Mouse (Mus musculus): ENCODE measurements around the gene Cyp2d9. TPM values are rescaled to one million over a fixed set of nuclear protein-coding genes. Genes with fewer than 3 reads are reported as not detected.
A peak's percentile ranks its signal among the peaks of the same experiment; 100 is the strongest.
"Not testable (repeated sequence)": the region's sequence is repeated elsewhere in the genome, so short reads cannot be mapped to it uniquely, and the experiment has no call there.

Cyp2d9 gene
- polyA plus RNA-seq (2012; rRNA removed), result 0.62 and 0.72 TPM in 2 replicates

DNA sequence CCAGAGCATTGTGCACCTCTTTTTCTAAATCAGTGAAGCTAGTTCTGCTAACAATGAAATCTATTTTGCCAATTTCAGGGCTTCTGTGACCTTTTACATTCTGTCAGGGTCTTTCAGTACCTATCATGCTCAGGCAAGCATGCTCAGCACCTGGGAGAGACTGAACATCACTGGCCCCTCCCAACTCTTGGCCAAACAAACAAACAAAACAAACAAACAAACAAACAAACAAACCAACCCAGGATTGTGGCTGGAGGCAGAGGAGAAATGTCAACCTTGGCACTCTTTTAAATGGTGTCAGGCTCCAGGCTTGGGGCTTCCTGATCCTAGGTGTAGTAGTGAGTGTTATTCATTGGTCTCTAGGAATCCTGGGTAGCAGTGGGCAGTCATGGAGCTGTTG lies at the start of gene Cyp2d9:
TSS of gene Cyp2d9 (plus strand) at position 301 of the 400 bp plus-strand sequence.
- no peak for DNase-seq (ENCODE audit: low read depth)

DNA sequence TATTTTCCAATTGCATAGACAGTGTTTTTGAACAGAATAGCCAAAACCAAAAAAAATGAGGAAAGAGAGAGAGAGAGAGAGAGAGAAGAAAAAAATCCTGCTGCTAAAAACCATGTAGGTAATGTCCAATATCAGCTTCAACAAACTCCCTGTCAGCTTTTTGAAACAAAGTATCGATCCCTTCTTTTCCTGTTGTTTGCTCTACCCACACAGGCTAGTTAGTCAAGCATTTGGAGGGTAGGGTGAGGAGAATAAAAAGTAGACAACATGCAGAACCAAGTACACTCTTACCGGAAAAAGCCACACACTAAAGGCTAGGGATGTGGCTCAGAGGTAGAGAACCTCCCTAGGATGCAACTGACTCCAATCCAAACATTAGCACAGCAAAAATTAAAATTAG lies 47.5 kb upstream of the Cyp2d9 start:
- DNase-seq (ENCODE audit: low read depth), result no peak

DNA sequence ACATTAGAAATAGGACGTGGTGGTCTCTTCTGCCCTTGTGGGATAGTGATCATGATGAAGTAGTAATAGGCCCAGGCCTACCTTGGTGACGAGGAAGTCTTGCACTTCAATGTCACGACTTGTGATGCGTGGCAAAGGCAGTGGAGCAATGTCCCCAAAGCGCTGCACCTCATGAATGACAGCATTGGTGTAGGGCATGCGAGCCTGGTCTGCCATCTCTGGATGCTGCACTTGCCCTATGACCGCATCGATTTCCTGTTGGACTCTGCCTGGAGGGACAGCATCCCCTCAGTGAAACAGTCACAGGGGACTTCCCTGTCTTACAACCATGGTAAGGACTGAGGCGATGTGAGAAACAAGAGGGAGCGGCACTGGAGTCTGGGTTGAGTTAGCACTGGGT lies 43.3 kb upstream of the Cyp2d9 start:
- not testable (repeated sequence) for DNase-seq (ENCODE audit: low read depth)

DNA sequence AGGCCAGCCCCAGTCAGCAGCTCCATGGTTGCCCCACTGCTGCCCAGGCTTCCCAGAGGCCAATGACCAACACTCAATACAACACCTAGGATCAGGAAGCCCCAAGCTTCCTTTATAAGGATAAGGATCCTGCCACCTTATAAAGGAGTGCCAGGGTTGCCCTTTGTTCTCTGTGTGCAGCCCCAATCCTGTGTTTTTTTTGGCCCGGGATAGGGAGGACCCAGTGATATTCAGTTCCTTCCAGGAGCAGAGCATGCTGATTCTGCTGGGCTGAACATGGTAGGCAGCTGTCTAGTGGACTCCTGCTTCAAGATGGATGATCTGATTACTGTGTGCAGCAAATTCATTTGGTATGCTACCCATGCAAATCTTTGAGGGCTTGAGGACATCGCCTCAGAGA lies 39.3 kb upstream of the Cyp2d9 start, which contains the start of gene Cyp2d11:
TSS of gene Cyp2d11 (minus strand) at position 101 of the 400 bp plus-strand sequence.
- not testable (repeated sequence) for DNase-seq (ENCODE audit: low read depth)

DNA sequence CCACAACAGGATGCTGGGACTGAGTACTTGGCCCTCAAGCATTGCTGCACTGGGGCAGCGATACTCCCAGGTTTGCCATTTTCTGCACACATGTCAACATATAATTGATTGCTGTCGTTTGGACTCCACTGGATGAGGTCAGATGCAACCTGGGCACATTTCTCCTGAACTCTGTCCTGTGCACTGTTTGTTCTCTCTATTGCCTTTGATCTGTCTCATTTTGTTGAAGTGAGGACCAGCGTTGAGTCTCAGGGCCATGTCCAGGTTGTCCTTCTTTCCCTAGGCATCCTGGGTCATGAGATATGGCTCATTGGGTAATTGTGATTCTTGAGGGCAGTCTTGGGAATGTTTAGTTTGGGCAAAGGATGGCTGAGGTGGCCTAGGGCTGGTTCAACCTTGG lies 37.3 kb upstream of the Cyp2d9 start:
- DNase-seq (ENCODE audit: low read depth), result not testable (repeated sequence)

DNA sequence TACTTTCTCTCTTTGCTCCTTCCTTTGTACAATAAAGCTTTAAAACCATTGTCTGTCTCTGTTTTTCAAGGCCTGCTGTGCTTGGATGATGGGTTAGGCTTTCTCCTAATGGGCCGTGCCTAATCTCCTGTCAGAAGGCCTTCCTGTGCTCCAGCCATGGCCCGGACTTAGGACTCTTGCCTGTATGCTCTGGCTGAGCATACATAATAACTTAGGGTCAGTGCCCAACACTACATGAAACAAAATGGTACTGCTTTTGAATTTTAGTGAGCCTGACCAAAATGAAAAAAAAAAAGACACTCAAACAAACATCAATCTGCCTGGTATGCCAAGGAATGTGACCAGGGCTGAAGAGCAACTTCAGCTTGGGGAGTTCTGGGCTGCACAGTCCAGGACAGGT lies 31.7 kb upstream of the Cyp2d9 start:
- DNase-seq (ENCODE audit: low read depth), result no peak

DNA sequence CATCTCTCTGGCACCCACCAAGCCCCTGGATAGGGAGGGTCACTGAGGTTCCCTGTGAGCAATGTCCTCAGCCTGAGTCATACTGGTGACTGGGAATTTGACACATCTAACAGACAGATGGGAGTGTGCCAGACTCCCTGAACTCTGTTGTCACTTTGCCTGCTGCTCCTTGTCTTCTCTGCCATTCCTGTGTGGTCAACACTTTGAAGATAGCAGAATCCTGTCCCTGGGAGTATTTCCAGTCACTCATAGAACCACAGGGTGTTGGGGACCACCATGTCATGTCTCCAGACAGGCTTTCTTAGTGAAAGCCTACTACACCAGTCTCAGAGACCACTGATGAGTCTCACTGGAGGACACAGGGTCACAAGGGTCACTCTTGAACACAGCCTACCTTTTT lies 31.1 kb upstream of the Cyp2d9 start:
- no peak for DNase-seq (ENCODE audit: low read depth)

DNA sequence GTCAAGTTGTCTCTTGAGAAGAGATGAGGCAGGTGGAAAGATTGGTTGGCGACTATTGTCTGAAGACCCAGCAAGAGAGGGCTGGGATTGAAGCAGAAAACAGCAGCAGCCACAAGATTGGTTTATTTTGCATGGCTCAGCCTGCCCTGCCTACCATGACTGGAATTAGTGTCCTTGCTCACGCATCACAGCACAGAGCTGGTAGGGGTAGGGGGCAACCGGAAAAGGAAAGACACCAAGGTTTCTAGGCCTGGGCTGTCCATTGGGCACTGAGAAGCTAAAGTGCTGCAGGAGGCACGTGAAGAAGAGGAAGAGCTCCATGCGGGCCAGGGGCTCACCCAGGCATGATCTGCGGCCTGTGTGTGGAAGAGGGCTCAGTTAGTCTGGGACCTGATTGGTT lies 30.5 kb upstream of the Cyp2d9 start:
- DNase-seq (ENCODE audit: low read depth), result no peak

DNA sequence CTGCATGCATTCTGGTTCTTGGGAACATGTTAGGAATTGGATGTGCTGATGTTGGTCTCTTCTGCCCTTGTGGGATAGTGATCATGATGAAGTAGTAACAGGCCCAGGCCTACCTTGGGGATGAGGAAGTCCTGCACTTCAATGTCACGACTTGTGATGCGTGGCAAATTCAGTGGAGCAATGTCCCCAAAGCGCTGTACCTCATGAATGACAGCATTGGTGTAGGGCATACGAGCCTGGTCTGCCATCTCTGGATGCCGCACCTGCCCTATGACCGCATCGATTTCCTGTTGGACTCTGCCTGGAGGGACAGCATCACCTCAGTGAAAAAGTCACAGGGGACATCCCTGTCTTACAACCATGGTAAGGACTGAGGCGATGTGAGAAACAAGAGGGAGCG lies 29.6 kb upstream of the Cyp2d9 start:
- DNase-seq (ENCODE audit: low read depth), result no peak

DNA sequence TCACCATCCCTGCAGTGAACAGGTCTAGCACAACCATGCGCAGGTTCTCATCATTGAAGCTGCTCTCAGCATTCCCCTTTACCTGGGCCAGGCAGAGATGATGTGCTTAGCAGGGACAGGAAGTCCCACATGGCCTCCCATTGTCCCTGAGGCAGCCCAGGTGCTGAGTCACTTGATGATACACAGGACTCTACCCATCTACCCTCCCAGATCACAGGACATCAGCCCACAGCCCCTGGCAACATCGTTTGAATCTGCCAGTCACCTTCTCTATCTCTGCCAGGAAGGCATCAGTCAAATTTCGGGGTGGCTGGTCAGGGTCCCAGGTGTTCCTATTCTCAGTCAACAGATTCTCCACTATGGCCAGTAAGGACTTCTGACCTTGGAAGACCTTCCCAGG lies 29.1 kb upstream of the Cyp2d9 start:
- DNase-seq (ENCODE audit: low read depth), result no peak

DNA sequence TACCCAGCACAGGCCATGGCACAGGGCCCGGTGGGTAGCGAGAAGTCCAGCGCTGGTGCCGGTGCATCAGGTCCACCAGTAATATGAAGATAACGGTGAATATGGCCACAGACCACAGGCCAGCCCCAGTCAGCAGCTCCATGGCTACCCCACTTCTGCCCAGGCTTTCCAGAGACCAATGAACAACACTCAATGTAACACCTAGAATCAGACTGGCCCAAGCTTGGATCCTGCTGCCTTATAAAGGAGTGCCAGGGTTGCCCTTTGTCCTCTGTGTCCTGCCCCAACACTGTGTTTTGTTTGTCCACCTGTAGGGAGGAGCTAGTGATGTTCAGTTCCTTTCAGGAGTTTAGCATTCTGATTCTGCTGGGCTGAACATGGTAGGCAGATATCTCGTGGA lies 26.3 kb upstream of the Cyp2d9 start, which contains the start of gene Cyp2d10:
TSS of gene Cyp2d10 (minus strand) at position 215 of the 400 bp plus-strand sequence.
- no peak for DNase-seq (ENCODE audit: low read depth)

DNA sequence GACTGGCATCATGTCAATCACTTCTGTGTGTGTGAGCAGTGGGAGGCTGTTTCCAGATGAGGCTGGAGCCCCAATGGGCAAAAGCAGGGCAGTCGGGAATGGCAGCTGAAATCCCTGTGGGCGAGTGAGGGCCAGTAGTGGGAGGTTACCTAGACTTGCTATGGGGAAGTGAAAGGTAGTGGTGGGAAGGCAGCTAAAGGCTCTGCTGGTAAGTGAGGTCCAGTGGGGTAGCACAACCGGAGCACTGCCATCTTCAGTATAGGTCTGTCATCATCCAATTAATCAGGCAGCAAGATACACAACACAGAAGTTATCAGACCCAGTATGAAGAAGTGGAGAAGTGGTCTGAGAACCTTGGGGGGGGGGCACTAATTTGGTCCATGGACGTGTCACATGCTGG lies 25.7 kb upstream of the Cyp2d9 start:
- DNase-seq (ENCODE audit: low read depth), result no peak

DNA sequence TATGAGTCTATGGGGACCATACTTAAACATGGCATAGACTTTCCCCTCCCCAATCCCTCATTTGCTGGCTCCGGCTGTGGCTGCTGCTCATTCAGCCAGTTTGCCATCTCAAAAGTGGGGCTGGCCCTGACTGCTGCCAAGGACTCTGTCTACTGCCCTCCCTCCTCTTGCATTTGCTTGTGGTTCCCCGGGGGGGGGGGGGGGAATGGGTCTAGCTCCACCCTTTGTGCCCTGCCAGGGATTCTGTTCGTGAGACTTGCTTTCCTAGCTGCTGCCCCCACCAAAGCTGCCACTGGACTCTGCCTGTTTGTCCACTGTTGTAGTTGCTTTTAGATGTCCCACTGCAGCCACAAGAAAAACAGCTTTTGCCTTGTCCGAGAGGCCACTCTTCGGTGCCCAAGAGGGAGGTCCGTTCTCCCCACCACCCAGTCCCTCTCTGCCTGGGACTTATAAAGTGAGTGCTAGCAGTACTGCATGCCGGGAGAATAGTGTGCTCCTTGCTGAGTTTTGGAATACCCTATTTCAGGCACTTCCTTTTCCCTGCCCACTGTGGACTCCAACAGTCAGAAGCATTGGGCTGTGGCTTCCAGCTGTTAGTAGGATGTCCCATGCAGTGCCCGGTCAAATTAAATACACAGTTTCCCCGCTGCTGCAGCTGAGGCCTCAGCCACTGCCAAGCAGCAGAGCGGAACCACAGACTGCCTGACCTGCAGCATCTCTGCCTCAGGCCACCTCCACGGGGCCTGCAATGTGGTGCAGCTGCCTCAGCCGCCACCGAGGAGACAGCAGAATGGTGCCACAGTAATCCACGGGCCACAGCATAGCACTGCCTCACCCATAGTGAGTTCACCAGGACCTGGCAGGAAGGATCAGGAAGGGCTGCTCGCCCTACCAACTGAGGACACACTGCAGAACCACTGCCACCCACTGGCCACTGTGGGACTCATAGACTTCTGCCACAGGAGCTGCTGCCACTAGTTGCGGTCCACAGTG lies 16.1 kb upstream of the Cyp2d9 start:
- peak; percentile 6 for DNase-seq (ENCODE audit: low read depth)

DNA sequence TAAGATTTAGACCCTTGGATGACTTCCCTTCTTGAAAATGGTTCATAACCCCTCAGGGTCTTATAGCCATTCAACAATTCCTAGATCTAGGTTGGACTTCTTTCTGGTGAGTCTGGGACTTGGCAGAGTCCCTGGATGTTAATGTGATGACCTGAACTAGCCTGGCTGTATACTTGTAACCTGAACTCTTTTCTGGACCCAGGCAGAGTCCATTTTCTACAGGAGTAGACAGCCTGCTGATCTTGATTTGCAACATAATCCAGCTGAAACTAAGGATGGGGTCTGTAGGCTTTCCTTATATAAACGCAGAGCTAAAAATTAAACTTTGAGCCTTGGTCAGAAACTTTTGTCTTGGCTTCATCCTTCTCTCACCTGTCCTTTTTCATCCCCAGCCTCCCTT lies 14.6 kb upstream of the Cyp2d9 start:
- DNase-seq (ENCODE audit: low read depth), result no peak

DNA sequence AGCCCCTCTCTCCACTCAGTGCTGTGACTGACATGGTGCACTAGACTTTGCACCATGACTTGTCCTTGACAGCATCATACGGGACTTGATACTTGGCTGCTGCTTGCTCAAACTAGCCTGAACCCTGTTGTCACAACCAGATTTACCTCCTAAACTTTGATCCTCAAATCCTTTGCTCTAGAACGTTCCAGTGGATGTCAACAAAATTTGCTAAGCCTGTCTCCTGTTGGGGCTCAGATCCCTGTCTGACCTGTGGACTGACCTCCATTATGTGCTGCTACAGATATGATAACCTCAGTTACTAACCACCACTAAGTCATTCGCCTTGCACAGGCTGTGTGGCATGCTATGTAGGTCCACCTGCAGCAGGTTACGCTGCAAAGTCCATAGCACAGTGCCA lies 10.3 kb upstream of the Cyp2d9 start:
- no peak for DNase-seq (ENCODE audit: low read depth)

DNA sequence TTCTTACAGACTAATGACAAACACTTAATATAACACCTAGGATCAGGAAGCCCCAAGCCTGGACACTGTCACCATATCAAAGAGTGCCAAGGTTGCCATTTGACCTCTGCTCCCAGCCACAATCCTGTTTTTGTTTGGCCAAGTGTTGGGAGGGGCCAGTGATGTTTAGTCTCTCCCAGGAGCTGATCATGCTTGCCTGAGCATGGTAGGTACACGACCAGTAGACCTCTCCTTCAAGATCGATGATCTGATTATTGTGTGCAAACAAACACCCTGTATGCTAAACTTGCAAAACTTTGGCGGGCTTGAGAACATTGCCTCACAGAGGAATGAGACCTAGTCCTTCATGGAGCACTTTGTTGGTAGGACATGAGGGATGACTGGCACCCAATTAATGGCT lies 9.8 kb upstream of the Cyp2d9 start:
- no peak for DNase-seq (ENCODE audit: low read depth)

DNA sequence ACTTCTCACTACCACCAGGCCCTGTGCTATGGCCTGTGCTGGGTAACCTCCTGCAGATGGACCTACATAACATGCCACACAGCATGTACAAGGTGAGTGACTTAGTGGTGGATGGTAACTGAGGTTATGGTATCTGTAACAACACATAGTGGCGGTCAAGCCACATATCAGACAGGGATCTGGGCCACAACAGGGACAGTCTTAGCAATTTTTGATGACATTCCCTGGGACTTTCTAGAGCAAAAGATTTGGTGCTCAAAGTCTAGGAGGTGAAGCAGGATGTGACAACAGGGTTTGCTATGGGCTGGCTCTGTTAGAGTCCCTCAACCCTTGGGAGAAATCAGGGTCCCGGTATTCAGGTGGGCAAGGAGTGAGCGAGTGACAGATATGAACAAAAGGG lies 384 bp downstream of the Cyp2d9 start:
- DNase-seq (ENCODE audit: low read depth), result no peak

DNA sequence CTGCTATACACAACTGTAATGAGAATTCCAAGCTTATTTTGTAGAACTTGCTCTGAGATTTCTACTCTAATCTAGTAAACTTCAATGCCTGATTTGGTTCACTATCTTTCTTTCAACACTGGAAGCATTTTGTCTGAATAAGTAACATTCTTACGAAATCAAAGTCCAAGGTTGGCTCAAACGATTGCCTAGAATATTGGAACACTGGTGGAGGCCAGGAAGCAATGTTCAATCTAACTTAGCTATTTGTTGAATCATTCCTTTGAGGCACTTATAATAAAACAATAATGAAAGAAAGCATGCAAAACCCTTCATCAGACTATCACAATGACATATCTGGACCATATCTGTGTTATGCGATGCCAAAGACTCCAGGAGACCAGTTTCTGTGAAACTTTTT lies 1.3 kb downstream of the Cyp2d9 start:
- DNase-seq (ENCODE audit: low read depth), result no peak

DNA sequence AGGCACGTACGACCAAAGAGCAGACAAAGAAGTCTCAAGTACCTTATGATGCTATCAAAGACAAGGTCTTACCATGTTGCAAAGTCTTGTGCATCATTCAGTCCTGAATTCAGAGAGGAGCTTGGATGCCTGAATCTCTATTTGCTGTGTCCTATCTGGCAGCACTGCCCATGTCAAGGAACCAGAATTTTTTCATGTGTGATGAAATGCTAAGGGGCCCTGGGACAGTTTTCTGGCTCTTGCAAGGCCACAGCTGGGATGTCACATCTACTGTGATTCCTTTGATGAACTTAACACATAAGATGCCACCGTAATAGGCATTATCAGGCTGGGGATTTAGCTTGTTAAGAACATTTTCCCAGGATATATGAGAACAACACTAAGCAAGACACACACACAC lies 1.8 kb downstream of the Cyp2d9 start:
- no peak for DNase-seq (ENCODE audit: low read depth)

DNA sequence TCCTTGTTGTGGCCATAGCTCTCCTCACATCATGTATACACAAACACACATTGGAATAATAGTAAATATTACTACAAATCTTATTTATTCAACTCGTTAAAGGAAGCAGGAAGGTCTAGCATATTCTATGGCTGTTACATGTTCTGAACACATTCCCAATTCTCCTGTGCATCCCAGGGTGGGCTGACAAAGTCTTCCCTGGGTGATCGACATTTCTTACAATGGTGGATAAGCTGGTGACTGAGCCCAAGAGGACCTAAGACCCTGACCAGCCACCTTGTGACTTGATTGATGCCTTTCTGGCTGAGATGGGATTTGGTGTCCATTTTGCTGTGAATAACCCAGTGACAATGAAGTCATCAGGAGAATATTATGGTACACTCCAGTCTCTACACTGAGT lies 2.4 kb downstream of the Cyp2d9 start:
- no peak for DNase-seq (ENCODE audit: low read depth)

DNA sequence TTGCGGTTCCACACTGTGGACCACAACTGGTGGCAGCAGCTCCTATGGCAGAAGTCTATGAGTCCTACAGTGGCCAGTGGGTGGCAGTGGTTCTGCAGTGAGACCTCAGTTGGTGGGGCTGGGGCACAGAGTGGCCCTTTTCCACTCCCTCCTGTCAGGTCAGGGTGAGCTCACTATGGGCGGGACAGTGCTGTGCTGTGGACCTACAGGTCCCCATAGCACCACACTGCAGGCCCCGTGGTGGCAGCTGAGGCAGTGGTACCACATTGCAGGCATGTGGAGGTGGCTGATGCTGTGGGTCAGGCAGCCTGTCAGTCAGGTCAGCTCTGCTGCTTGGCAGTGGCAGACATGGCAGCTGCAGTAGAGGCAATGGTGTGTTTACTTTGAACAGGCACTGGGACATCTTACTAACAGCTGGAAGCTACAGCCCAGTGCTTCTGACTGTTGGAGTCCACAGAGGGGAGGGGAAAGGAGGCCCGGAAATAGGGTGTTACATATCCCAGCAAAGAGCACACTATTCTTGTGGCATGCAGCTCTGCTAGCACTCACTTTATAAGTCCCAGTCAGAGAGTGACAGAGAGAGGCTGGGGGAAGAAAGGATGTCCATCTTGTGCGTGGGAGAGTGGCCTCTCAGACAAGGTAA lies 4.9 kb downstream of the Cyp2d9 start:
- DNase-seq (ENCODE audit: low read depth), result no peak

DNA sequence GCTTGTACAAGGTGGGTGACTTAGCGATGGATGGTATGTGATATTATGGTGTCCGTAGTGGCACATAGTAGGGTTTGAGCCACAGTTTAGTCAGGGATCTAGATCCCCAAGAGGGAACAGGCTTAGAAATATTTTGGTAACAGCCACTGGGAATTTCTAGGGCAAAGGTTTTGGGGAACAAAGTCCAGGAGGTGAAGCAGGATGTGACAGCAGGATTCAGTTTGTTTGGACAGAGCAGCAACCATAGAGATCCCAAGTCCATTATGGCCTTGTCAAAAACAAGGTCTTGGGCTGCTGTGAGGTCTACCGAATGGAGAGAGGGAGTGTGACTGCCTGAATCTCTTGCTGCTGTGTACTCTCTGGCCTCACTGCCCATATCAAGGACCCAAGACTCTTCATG lies 10.4 kb downstream of the Cyp2d9 start:
- DNase-seq (ENCODE audit: low read depth), result no peak

DNA sequence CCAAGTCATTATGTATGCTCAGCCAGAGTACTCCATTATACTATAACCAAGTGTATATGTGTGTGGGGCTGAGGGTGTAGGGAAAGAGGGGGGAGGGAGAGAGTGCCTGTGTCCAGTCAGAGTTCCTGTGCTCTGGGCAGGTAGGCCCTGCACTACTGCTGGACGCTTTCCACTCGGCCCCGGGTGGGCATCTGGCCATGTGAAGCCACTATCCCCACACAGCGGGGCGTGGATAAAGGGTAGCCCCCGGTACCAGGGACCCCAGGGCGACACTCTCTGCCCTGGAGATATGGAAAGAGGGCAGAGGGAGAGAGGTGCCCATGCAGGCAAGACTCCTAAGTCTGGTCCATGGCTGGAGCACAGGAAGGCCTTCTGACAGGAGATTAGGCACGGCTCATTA lies 12.0 kb downstream of the Cyp2d9 start:
- no peak for DNase-seq (ENCODE audit: low read depth)

All from gonadal fat pad, adult 2 months (tissue).